Mouse (Mus musculus) megakaryocyte, embryonic 14.5 days (primary cell): ENCODE data around the gene Aff3. TPM values are rescaled to one million over a fixed set of nuclear protein-coding genes. Genes with fewer than 3 reads are reported as not detected.

ENCODE experiments used
- H3K27me3 ChIP-seq: replicated peaks from 2 replicates; pipeline ENCODE3; 2012; ENCODE audit warnings: inconsistent platforms
- H3K36me3 ChIP-seq: replicated peaks from 2 replicates; pipeline ENCODE3; 2012; ENCODE audit warnings: low read length, inconsistent platforms, mixed read lengths
- H3K4me1 ChIP-seq: 2 replicates; pipeline ENCODE4 v1.6.1; 2012; ENCODE audit warnings: inconsistent platforms
- H3K4me3 ChIP-seq: replicated peaks from 2 replicates; pipeline ENCODE3; 2012; ENCODE audit warnings: moderate library complexity, mild to moderate bottlenecking, inconsistent platforms
- H3K9me3 ChIP-seq: 2 replicates; pipeline ENCODE4 v1.6.1; 2012; ENCODE audit warnings: inconsistent platforms
- FLI1 ChIP-seq: IDR thresholded peaks from 2 replicates; pipeline ENCODE4 v1.6.1; 2012; ENCODE audit warnings: low read length, inconsistent platforms, mixed read lengths
- GATA1 ChIP-seq: IDR thresholded peaks from 3 replicates; pipeline ENCODE4 v1.6.1; 2012; ENCODE audit warnings: mixed read lengths, low read length, inconsistent platforms, borderline replicate concordance
- polyA plus RNA-seq: library from polyadenylated mRNA; stranded (reverse); fragments of >175 nt; gene quantifications from 2 replicates; pipeline ENCODE4 v1.2.3, GENCODE M21; 2012; ENCODE audit warnings: low replicate concordance; ENCODE audit not compliant: insufficient read depth

The Aff3 gene
- polyA plus RNA-seq, 1 experiment: 4.4 TPM

DNA sequence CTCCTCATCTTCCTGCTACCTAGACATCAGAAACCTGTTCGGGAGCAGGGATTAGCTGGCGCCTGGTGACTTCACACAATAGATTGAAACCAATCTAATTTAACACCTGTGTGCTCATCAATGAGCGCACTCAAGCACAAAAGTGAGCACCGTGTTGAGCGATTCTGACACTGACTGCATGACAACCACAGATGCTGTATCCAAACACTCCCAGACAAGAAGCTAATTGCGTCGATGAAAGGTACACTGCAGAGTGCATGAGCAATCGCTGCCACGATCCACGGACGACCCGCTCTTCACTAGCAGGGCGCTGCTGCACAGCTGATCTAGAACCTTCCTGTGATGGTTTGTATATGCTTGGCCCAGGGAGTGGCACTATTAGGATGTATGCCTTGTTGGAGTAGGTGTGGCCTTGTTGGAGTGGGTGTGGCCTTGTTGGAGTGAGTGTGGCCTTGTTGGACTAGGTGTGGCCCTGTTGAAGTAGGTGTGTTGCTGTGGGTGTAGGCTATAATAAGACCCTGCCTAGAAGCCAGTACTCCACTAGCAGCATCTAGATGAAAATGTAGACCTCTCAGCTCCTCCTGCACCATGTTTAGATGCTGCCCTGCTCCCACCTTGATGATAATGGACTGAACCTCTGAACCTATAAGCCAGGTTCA, 161.2 kb downstream of the Aff3 start:
- peaks cover 7% of the 10 kb centered on the region for H3K4me1 ChIP-seq
- no peak for TF ChIP-seq GATA1
- no peak for TF ChIP-seq FLI1
- H3K4me3 ChIP-seq: no peak overlapping the region
- H3K9me3 ChIP-seq: no peaks in the 10 kb centered on the region
- no peaks in the 10 kb centered on the region for H3K36me3 ChIP-seq
- H3K27me3 ChIP-seq: peaks cover 5% of the 10 kb centered on the region

- Histone ChIP-seq H3K4me1 (peaks cover 7% of the 10 kb centered on the region), H3K4me3 (no peak overlapping the region), H3K9me3 (no peaks in the 10 kb centered on the region), H3K27me3 (peaks cover 5% of the 10 kb centered on the region), H3K36me3 (no peaks in the 10 kb centered on the region)
- no peak for TF ChIP-seq GATA1
- no peak for TF ChIP-seq FLI1
Observed at GRCm38 (mm10) chr1:38502797-38503196, 162.0 kb downstream of the Aff3 start.

GRCm38 (mm10) chr1:38501231-38501630, 163.5 kb downstream of the Aff3 start:
- Histone ChIP-seq H3K9me3 (no peaks in the 10 kb centered on the region), H3K36me3 (no peaks in the 10 kb centered on the region), H3K27me3 (peaks cover 4% of the 10 kb centered on the region), H3K4me3 (no peak overlapping the region), H3K4me1 (peaks cover 7% of the 10 kb centered on the region)
- TF ChIP-seq GATA1: no peak
- TF ChIP-seq FLI1: no peak

GRCm38 (mm10) chr1:38499500-38499899, 165.3 kb downstream of the Aff3 start:
- peaks cover 4% of the 10 kb centered on the region for H3K27me3 ChIP-seq
- no peak for TF ChIP-seq GATA1
- no peak for TF ChIP-seq FLI1
- H3K36me3 ChIP-seq: no peaks in the 10 kb centered on the region
- peaks cover 7% of the 10 kb centered on the region for H3K4me1 ChIP-seq
- H3K4me3 ChIP-seq: no peak overlapping the region
- no peaks in the 10 kb centered on the region for H3K9me3 ChIP-seq

DNA sequence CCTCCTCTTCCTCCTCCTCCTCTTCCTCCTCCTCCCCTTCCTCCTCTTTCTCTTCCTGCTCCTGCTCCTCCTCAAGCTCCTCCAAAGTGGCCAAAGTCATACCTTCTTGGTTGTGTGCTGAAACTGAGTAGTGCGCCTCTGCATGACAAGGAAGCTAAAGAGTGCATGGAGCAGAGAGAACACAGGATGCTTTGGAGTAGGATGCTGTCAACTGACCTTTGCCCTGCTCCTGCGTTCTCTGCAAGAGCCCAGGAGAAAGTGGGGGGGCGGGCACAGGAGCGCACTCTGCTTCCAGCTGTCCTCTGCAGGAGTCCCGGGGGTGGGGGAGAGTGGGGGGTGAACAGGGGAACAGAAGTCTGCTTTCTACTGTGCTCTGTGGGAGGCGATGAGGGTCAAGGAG, 167.2 kb downstream of the Aff3 start:
- Histone ChIP-seq H3K9me3 (no peaks in the 10 kb centered on the region), H3K4me1 (peaks cover 7% of the 10 kb centered on the region), H3K4me3 (no peak overlapping the region), H3K27me3 (peaks cover 4% of the 10 kb centered on the region), H3K36me3 (no peaks in the 10 kb centered on the region)
- TF ChIP-seq FLI1 (no peak), GATA1 (no peak)

GRCm38 (mm10) chr1:38496886-38497528, 167.7 kb downstream of the Aff3 start:
- H3K4me1 ChIP-seq: peaks cover 7% of the 10 kb centered on the region
- no peak overlapping the region for H3K4me3 ChIP-seq
- no peaks in the 10 kb centered on the region for H3K9me3 ChIP-seq
- H3K27me3 ChIP-seq: peaks cover 4% of the 10 kb centered on the region
- no peak for TF ChIP-seq GATA1
- TF ChIP-seq FLI1: no peak
- H3K36me3 ChIP-seq: no peaks in the 10 kb centered on the region

GRCm38 (mm10) chr1:38495284-38495683, 169.5 kb downstream of the Aff3 start:
- H3K27me3 ChIP-seq: peaks cover 4% of the 10 kb centered on the region
- H3K9me3 ChIP-seq: no peaks in the 10 kb centered on the region
- H3K4me1 ChIP-seq: peaks cover 7% of the 10 kb centered on the region
- H3K36me3 ChIP-seq: no peaks in the 10 kb centered on the region
- TF ChIP-seq FLI1 (no peak), GATA1 (no peak)
- H3K4me3 ChIP-seq: no peak overlapping the region

DNA sequence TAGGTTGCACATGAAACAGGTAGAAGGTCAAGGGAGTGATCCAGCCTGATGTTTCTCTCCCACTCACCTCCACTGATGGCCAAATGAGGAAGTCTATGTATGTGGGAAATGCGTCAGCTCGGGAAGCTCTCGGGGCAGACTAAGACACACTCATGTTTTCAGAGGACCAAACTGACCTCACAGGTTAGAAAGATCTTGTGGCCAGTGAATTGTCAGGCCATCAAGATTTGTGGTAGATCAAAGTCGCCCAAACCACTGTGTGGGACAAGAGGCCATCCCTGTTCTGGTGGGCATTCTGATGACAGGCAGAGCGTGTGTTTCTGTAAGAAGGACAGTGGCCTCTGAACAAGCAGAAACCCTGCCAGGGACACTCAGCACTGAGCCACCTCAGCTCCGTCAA, 175.0 kb downstream of the Aff3 start:
- no peaks in the 10 kb centered on the region; the same call in 1 of the 2 replicates for H3K4me1 ChIP-seq
- no peaks in the 10 kb centered on the region for H3K9me3 ChIP-seq
- no peaks in the 10 kb centered on the region for H3K36me3 ChIP-seq
- TF ChIP-seq FLI1 (no peak), GATA1 (no peak)
- no peaks in the 10 kb centered on the region for H3K27me3 ChIP-seq
- no peak overlapping the region for H3K4me3 ChIP-seq

- Histone ChIP-seq H3K9me3 (no peaks in the 10 kb centered on the region), H3K36me3 (no peaks in the 10 kb centered on the region), H3K4me1 (no peaks in the 10 kb centered on the region; the same call in 1 of the 2 replicates), H3K27me3 (no peaks in the 10 kb centered on the region), H3K4me3 (no peak overlapping the region)
- TF ChIP-seq GATA1 (no peak), FLI1 (no peak)
Observed at GRCm38 (mm10) chr1:38488667-38489210, 176.0 kb downstream of the Aff3 start.

DNA sequence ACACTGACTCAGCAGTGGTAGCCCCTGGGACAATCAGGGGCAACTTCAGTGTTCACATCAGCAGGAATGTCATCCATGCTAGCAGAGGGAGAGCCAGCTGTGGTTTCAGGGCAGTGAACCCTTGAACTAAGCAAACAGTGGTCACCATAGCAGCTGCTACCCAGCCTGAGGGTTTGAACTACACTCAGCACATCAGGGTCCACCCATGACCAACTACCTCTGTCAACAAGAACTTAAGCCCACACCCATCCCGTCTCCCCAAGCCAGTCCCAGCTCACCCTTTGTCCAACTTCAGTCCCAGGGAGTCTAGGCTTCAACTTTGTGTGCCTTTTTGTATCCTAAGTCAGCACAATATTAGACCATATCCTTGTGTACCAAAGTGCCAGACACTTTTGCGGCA, 176.9 kb downstream of the Aff3 start:
- Histone ChIP-seq H3K4me3 (no peak overlapping the region), H3K9me3 (no peaks in the 10 kb centered on the region), H3K27me3 (no peaks in the 10 kb centered on the region), H3K36me3 (no peaks in the 10 kb centered on the region), H3K4me1 (no peaks in the 10 kb centered on the region; the same call in 1 of the 2 replicates)
- TF ChIP-seq FLI1 (no peak), GATA1 (no peak)
